Mouse (Mus musculus) common myeloid progenitor, adult 5-6 weeks (primary cell): Measurements from ENCODE around the gene Cwc25. TPM values are rescaled to one million over a fixed set of nuclear protein-coding genes. Genes with fewer than 3 reads are reported as not detected.
A peak's percentile ranks its signal among the peaks of the same experiment; 100 is the strongest.
"Not testable (repeated sequence)": the region's sequence is repeated elsewhere in the genome, so short reads cannot be mapped to it uniquely, and the experiment has no call there.

Experiments used
- ATAC-seq: replicated peaks from 2 replicates; pipeline ENCODE4 v1.8.0; 2016; ENCODE audit warnings: low read depth, mild to moderate bottlenecking, moderate TSS enrichment, inconsistent platforms; ENCODE audit not compliant: poor library complexity, severe bottlenecking
- total RNA-seq: library from RNA; stranded (forward); fragments of 200-1000, 187-1606 nt; gene quantifications from 2 replicates; pipeline ENCODE4 v1.2.3, GENCODE M21; 2017

Gene Cwc25
- total RNA-seq, 1 experiment from 2014 or later, result 21.8 TPM

- ATAC-seq, result no peak
Measured at GRCm38 (mm10) chr11:97801409-97802193, 35.2 kb upstream of the Cwc25 start.

GRCm38 (mm10) chr11:97800691-97801408 is 34.5 kb upstream of the Cwc25 start:
- no peak for ATAC-seq

- ATAC-seq, result peak; percentile 58
Measured at GRCm38 (mm10) chr11:97799994-97800690, 33.8 kb upstream of the Cwc25 start.

- peak; percentile 66 for ATAC-seq
Measured at GRCm38 (mm10) chr11:97799146-97799993, 33.0 kb upstream of the Cwc25 start.

GRCm38 (mm10) chr11:97798782-97799145 is 32.4 kb upstream of the Cwc25 start, which contains the start of gene Lasp1:
Gene Lasp1, plus strand, starts transcription at chr11:97799000.
- ATAC-seq, result 0 out of 2 replicates have a peak, but pooled peaks have one; percentile 9

GRCm38 (mm10) chr11:97798083-97798435 is 31.7 kb upstream of the Cwc25 start:
- ATAC-seq, result no peak

GRCm38 (mm10) chr11:97797369-97798082 is 31.2 kb upstream of the Cwc25 start:
- no peak for ATAC-seq

- no peak for ATAC-seq
Measured at GRCm38 (mm10) chr11:97796910-97797309, 30.6 kb upstream of the Cwc25 start.

GRCm38 (mm10) chr11:97793165-97793564 is 26.8 kb upstream of the Cwc25 start:
- peak; percentile 57; the same call in 1 of the 2 replicates for ATAC-seq

- not testable (repeated sequence) for ATAC-seq
Measured at GRCm38 (mm10) chr11:97790778-97791438, 24.6 kb upstream of the Cwc25 start.

- no peak for ATAC-seq
Measured at GRCm38 (mm10) chr11:97789727-97790126, 23.4 kb upstream of the Cwc25 start.

- ATAC-seq, result no peak
Measured at GRCm38 (mm10) chr11:97787961-97788360, 21.6 kb upstream of the Cwc25 start.

GRCm38 (mm10) chr11:97782564-97782895 is 16.2 kb upstream of the Cwc25 start:
- no peak; the same call in 1 of the 2 replicates for ATAC-seq

GRCm38 (mm10) chr11:97781832-97782563 is 15.6 kb upstream of the Cwc25 start, which contains the start of gene Rpl23:
Gene Rpl23, minus strand, starts transcription at chr11:97782437.
- ATAC-seq, result peak; percentile 97

- ATAC-seq, result peak; percentile 5; the same call in 1 of the 2 replicates
Measured at GRCm38 (mm10) chr11:97781478-97781831, 15.1 kb upstream of the Cwc25 start.

GRCm38 (mm10) chr11:97779968-97780701 is 13.8 kb upstream of the Cwc25 start:
- ATAC-seq, result no peak

- ATAC-seq, result no peak
Measured at GRCm38 (mm10) chr11:97778918-97779317, 12.6 kb upstream of the Cwc25 start.
